Mouse (Mus musculus) urinary bladder, adult 2 months (tissue): ENCODE results near the gene Rpl22. TPM values are rescaled to one million over a fixed set of nuclear protein-coding genes. Genes with fewer than 3 reads are reported as not detected.
A peak's percentile ranks its signal among the peaks of the same experiment; 100 is the strongest.

Experiments
- DNase-seq: peaks from one replicate; pipeline ENCODE4 v3.0.0; 2022; ENCODE audit warnings: low spot score
- polyA plus RNA-seq: library from polyadenylated mRNA; depleted of rRNA; stranded (reverse); fragments of >200 nt; gene quantifications from 2 replicates; pipeline ENCODE4 v1.2.3, GENCODE M21; 2012

Gene Rpl22
- polyA plus RNA-seq, 1 experiment: 727 TPM

GRCm38 (mm10) chr4:152296874-152297861, 28.4 kb upstream of the Rpl22 start, which contains the start of gene Icmt:
Gene Icmt (plus strand): TSS chr4:152297227.
- DNase-seq: peak; percentile 97

- no peak for DNase-seq
These were observed 26.7 kb upstream of the Rpl22 start for GRCm38 (mm10) chr4:152298836-152299235.

GRCm38 (mm10) chr4:152300375-152300774, 25.2 kb upstream of the Rpl22 start:
- DNase-seq: no peak

GRCm38 (mm10) chr4:152302012-152302411, 23.5 kb upstream of the Rpl22 start:
- no peak for DNase-seq

GRCm38 (mm10) chr4:152303172-152303571, 22.4 kb upstream of the Rpl22 start:
- DNase-seq: no peak

GRCm38 (mm10) chr4:152304685-152305084, 20.9 kb upstream of the Rpl22 start:
- DNase-seq: no peak

GRCm38 (mm10) chr4:152305991-152306390, 19.6 kb upstream of the Rpl22 start:
- DNase-seq: no peak

GRCm38 (mm10) chr4:152307542-152307941, 18.0 kb upstream of the Rpl22 start:
- DNase-seq: no peak

- no peak for DNase-seq
These were observed 13.4 kb upstream of the Rpl22 start for GRCm38 (mm10) chr4:152312186-152312585.

- no peak for DNase-seq
These were observed 12.3 kb upstream of the Rpl22 start for GRCm38 (mm10) chr4:152313211-152313632.

GRCm38 (mm10) chr4:152313934-152314333, 11.6 kb upstream of the Rpl22 start:
- no peak for DNase-seq

GRCm38 (mm10) chr4:152315498-152316213, 9.9 kb upstream of the Rpl22 start:
- no peak for DNase-seq

- DNase-seq: no peak
These were observed 7.9 kb upstream of the Rpl22 start for GRCm38 (mm10) chr4:152317631-152318033.

GRCm38 (mm10) chr4:152318517-152319234, 6.9 kb upstream of the Rpl22 start, which contains the start of gene Rnf207:
Gene Rnf207 (minus strand): TSS chr4:152318993.
- peak; percentile 40 for DNase-seq

- no peak for DNase-seq
These were observed 4.1 kb upstream of the Rpl22 start for GRCm38 (mm10) chr4:152321464-152321863.

- no peak for DNase-seq
These were observed 640 bp upstream of the Rpl22 start for GRCm38 (mm10) chr4:152324641-152325562.

- no peak for DNase-seq
These were observed 1.0 kb downstream of the Rpl22 start for GRCm38 (mm10) chr4:152326543-152326942.

GRCm38 (mm10) chr4:152328691-152329090, 3.1 kb downstream of the Rpl22 start:
- DNase-seq: no peak

- no peak for DNase-seq
These were observed 7.4 kb downstream of the Rpl22 start for GRCm38 (mm10) chr4:152332952-152333351.

GRCm38 (mm10) chr4:152333587-152333986, 8.0 kb downstream of the Rpl22 start:
- no peak for DNase-seq

GRCm38 (mm10) chr4:152337772-152338171, 12.2 kb downstream of the Rpl22 start:
- DNase-seq: no peak
